Mouse (Mus musculus) MEL (cell line): Measurements from ENCODE around the gene Crebbp.

Experiments
- CTCF ChIP-seq, 3 experiments: IDR thresholded peaks in 2 of 3; conservative IDR thresholded peaks in 1 of 3; 2 replicates each; pipeline ENCODE4 v1.5.1; 2011 to 2012; ENCODE audit warnings: low read length in 3 of 3, low read depth in 2 of 3, mild to moderate bottlenecking in 2 of 3, improper control_type of control experiment in 1 of 3, inconsistent platforms in 1 of 3, mixed read lengths in 1 of 3, moderate library complexity in 1 of 3; ENCODE audit not compliant: control insufficient read depth in 1 of 3, insufficient read depth in 1 of 3, poor library complexity in 1 of 3, severe bottlenecking in 1 of 3
- ETS1 ChIP-seq: IDR thresholded peaks from 2 replicates; pipeline ENCODE4 v1.6.1; 2012; ENCODE audit warnings: low read depth, mild to moderate bottlenecking, inconsistent platforms, low read length, improper control_type of control experiment, moderate library complexity
- MYC ChIP-seq: IDR thresholded peaks from 2 replicates; pipeline ENCODE4 v1.6.1; 2011; ENCODE audit warnings: low read depth, mild to moderate bottlenecking, low read length, improper control_type of control experiment, moderate library complexity
- TCF12 ChIP-seq: IDR thresholded peaks from 2 replicates; pipeline ENCODE4 v1.6.1; 2014; ENCODE audit warnings: low read depth, mild to moderate bottlenecking, inconsistent platforms, low read length, improper control_type of control experiment, moderate library complexity

DNA sequence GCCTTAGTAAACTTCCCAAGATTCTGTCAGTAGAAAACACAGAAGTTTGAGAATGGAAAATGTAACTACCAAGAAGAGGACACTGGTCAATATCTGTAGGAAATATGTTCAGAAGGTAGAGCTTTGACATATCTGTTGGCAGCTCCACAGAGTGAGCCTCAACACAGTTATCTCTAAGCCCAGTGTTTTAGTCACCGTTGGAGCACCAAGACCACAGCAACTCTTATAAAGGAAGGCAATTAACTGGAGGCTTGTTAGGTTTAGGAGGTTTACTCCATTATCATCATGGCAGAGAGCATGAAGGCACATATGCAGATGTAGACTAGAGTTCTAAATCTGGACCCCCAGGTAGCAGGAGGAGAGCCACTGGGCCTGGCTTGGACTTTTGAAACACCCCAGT, 80.0 kb downstream of the Crebbp start:
- TF ChIP-seq MYC (no peak), CTCF (IDR thresholded peaks at IDR 0.05 in 2 of 3, conservative IDR thresholded peaks at IDR 0.05 in 1 of 3; ENCODE audit: control insufficient read depth in 1 of 3, insufficient read depth in 1 of 3, low read depth in 2 of 3, low read length in 3 of 3, poor library complexity in 1 of 3, severe bottlenecking in 1 of 3) (no peak), TCF12 (peak; percentile 30; the same call in 1 of the 2 replicates), ETS1 (no peak; the same call in 1 of the 2 replicates)
